Mouse (Mus musculus) CH12.LX (cell line): Measurements from ENCODE around the gene Degs2.

Source experiments
- EP300 ChIP-seq: IDR thresholded peaks from 2 replicates; pipeline ENCODE4 v1.6.1; 2011; ENCODE audit warnings: low read length, improper control_type of control experiment
- HCFC1 ChIP-seq: IDR thresholded peaks from 2 replicates; pipeline ENCODE4 v1.6.1; 2012; ENCODE audit warnings: low read depth, mild to moderate bottlenecking, inconsistent platforms, low read length, improper control_type of control experiment
- KAT2A ChIP-seq: IDR thresholded peaks from 2 replicates; pipeline ENCODE4 v1.6.1; 2012; ENCODE audit warnings: low read length, improper control_type of control experiment, inconsistent platforms; ENCODE audit not compliant: insufficient replicate concordance
- MAX ChIP-seq: IDR thresholded peaks from 2 replicates; pipeline ENCODE4 v1.6.1; 2011; ENCODE audit warnings: low read length, improper control_type of control experiment
- MAZ ChIP-seq: IDR thresholded peaks from 2 replicates; pipeline ENCODE4 v1.6.1; 2012; ENCODE audit warnings: low read depth, mild to moderate bottlenecking, inconsistent platforms, low read length, improper control_type of control experiment, moderate library complexity

GRCm38 (mm10) chr12:108646234-108646633 is 55.9 kb downstream of the Degs2 start:
- no peak for TF ChIP-seq EP300
- TF ChIP-seq KAT2A = no peak
- TF ChIP-seq MAX = no peak
- no peak for TF ChIP-seq MAZ
- TF ChIP-seq HCFC1 = no peak
